Mouse (Mus musculus): ENCODE results near the gene 9130008F23Rik.

DNA sequence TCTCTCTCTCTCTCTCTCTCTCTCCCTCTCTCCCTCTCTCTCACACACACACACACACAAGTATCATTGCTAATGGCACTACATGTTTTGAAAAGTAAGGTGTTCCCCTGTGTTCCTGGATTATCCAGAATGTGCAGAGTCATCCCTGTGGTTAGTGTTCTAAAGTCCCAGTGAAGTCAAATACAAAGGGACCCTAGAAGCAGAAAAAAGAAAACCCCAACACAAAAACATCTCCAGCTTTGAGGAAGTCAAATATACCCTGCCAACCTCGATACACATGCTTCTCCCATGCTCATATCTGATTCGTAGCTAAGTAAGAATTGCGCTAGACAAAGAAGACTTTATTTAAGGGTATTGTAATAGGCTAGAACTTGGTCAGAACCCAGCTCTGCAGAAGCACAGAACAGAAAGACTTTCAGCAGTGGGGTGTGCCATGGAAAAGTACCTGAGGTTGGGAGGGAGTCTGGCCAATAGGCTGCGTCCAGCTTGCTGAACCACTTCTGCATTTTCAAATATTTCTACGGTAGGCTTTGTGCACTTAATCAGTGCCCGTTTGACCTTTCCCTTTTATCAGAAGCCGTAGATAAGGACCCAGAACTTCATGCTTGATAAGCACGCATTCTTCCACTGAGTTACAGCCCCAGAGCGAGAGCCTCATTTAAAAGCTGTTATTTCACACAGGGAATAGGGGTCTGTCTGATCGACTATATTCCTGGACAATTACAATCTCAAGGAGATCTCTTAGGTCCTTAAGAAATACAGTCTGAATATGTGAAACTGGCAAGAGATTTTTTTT is 11.2 kb downstream of the 9130008F23Rik start:
- no peak for TF ChIP-seq CTCF (IDR thresholded peaks at IDR 0.05; ENCODE audit: low read depth)
- no peak for TF ChIP-seq EP300 (IDR thresholded peaks at IDR 0.05; ENCODE audit: low read depth)

Measured in liver, postnatal 0 days (tissue).